Mouse (Mus musculus): ENCODE measurements around the gene Ect2l. TPM values are rescaled to one million over a fixed set of nuclear protein-coding genes. Genes with fewer than 3 reads are reported as not detected.

The Ect2l gene
- total RNA-seq, 4 experiments from 2014 or later, result 0.59 to 0.73 (median 0.66) TPM; not detected in 1

- DNase-seq (ENCODE audit: low spot score in 2 of 2), result no peak
Measured at GRCm38 (mm10) chr10:18081536-18081935, 129.2 kb downstream of the Ect2l start.

Other genes with a start within 250 kb of the Ect2l start
- 10 to 100 TPM; 21.8 to 36.0 (median 28.9) TPM for gene Abracl, start 187.6 kb downstream of the Ect2l start, total RNA-seq (2022)
- 10 to 100 TPM; 75.5 to 85.7 (median 80.8) TPM for gene Reps1, start 155.0 kb downstream of the Ect2l start, total RNA-seq (2022)
- gene Ccdc28a, start 24.1 kb upstream of the Ect2l start, total RNA-seq (2022), result 10 to 100 TPM; 27.5 to 41.9 (median 33.9) TPM
- 10 to 100 TPM; 40.7 to 45.2 (median 41.2) TPM for gene Nhsl1, start 108.1 kb upstream of the Ect2l start, total RNA-seq (2022)